Mouse (Mus musculus): ENCODE data around the gene Pik3ip1.

Pik3ip1 gene

DNA sequence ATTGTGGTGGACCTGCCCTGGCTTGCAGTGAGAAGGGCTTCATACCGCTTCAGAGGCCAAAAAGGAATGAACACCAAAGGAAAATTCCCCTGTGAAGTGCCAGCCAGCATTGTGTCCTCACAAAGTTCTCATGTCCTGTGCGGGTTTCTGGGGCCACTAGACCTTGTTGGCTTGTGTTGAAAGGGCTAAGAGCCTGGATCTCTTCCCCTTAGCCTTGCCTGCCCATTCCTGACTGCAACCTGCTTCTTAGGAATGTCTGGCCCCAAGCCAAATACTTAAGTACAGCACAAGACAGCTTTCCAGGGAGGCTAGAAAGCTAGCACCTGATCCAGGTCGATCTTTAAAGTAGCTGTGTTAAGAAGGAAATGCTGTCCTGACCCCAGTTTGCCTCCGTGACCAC lies 27.4 kb upstream of the Pik3ip1 start:
- no peak for DNase-seq (ENCODE audit: low spot score in 2 of 2)

GRCm38 (mm10) chr11:3305821-3306220 lies 24.4 kb upstream of the Pik3ip1 start:
- DNase-seq (ENCODE audit: low spot score in 2 of 2) = no peak

DNA sequence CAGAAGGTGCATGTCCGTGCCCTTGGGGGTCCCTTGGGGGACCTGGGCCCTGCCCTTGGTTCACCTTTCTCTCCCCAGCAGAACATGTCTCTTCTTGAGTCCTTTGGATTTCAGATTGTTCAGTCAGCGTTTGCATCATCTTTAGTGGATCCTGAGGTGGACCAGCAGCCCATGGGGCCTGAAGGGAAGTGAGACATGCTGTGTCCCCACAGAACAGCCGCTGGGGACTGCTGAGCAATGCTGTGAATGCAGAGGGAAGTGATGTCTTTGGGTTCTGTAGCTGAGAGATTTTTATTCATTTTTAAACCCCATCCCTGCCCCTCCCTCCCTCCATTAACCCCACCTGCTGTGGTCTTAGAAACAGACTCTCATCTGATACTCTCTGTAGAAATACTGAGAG lies 22.3 kb upstream of the Pik3ip1 start:
- DNase-seq (ENCODE audit: low spot score in 2 of 2) = no peak

DNA sequence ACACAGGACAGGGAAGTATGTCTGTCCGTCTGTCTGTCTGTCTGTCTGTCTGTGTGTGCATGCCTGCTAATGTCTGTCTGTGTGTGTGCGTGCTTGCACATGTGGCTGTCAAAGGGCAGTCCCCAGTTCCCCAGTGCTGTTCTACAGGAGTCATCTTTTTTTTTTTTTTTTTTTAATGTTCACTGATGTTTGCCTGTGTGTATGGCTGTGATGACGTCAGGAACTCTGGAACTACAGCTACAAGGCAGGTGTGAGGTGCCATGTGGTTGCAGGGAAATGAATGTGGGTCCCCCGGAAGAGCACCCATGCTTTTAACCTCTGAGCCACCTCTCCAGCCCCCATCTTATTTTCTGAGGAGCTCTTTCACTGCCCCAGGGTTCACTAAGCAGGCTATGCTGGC lies 20.3 kb upstream of the Pik3ip1 start:
- no peak for DNase-seq (ENCODE audit: low spot score in 2 of 2)

DNA sequence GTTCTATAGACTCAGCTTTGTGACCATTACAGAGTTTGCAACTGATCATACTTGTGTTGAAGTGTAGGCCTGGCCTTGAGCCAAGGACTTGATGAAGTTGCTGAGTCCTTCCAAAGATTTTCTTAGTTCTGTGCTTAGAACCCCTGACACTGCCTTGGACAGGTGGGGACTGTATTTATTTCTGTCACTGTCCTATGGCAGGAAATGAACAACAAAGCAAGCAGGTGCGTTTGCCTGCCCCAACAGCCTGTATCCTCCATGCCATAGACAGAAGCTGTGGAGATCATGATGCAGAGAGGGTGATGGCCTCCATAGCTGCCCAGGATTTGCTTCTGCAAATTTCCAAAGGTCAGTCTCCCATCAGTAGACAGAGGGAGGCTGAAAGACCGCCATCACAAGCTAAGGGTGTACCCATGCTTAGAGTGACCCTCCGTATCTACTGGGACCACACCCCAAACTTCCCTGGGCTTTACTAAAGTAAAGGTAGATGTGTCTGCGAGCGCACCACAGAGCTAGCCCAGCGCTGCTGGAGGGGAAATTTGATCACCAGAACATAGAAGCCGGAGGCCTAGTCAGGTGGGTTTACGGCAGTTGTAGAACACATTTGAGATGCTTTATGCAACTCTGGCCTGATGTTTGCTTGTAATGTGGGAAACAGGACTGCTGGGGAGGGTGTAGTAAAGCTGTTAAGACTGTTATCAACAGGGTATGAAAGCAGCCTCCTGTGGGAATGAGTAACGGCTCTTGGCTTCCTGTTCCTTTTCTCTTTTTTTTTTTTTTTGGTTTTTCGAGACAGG lies 19.2 kb upstream of the Pik3ip1 start:
- no peak for DNase-seq (ENCODE audit: low spot score in 2 of 2)

GRCm38 (mm10) chr11:3311586-3312347 lies 18.4 kb upstream of the Pik3ip1 start:
- no peak for DNase-seq (ENCODE audit: low spot score in 2 of 2)

GRCm38 (mm10) chr11:3313294-3313693 lies 16.9 kb upstream of the Pik3ip1 start:
- DNase-seq (ENCODE audit: low spot score in 2 of 2) = peak in 1 of 2 experiments; percentile 32

GRCm38 (mm10) chr11:3314148-3314547 lies 16.1 kb upstream of the Pik3ip1 start:
- peak in 1 of 2 experiments; percentile 33 for DNase-seq (ENCODE audit: low spot score in 2 of 2)

DNA sequence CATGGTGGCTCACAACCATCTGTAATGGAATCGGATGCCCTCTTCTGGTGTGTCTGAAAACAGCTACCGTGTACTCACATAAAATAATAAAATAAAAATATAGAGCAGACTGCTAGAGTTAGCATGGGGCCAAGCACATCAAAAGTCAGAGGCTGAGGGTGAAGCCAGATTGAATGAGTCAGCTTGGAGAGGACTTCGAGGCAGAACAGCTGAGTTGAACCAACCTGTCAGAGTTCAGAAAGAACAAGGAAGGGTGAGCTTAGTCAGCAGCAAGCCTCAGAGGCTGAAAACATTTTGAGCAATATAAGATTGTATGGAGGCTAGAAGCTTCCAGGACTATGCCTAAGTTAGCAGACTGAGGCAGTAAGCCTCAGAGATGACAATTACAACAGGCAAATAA lies 11.9 kb upstream of the Pik3ip1 start:
- DNase-seq (ENCODE audit: low spot score in 2 of 2) = no peak

DNA sequence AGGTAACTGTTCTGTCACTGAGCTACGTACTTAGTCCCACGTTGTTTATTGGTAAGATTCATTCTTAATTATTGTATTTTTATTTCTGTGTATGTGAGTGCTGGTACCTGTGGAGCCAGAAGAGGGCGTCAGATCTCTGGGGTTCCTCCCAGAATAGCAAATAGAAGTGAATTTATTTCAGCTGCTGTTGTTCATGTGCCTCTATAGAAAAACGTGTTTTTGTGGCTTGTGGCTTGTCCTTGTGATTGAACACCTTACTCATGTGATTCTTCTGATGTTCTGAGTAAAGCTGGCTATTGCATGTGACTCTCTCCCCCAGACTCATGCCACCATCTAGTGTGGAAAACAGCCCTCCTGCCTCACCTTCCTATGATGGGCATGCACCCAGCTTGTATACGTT lies 1.9 kb upstream of the Pik3ip1 start:
- DNase-seq (ENCODE audit: low spot score in 2 of 2) = no peak

DNA sequence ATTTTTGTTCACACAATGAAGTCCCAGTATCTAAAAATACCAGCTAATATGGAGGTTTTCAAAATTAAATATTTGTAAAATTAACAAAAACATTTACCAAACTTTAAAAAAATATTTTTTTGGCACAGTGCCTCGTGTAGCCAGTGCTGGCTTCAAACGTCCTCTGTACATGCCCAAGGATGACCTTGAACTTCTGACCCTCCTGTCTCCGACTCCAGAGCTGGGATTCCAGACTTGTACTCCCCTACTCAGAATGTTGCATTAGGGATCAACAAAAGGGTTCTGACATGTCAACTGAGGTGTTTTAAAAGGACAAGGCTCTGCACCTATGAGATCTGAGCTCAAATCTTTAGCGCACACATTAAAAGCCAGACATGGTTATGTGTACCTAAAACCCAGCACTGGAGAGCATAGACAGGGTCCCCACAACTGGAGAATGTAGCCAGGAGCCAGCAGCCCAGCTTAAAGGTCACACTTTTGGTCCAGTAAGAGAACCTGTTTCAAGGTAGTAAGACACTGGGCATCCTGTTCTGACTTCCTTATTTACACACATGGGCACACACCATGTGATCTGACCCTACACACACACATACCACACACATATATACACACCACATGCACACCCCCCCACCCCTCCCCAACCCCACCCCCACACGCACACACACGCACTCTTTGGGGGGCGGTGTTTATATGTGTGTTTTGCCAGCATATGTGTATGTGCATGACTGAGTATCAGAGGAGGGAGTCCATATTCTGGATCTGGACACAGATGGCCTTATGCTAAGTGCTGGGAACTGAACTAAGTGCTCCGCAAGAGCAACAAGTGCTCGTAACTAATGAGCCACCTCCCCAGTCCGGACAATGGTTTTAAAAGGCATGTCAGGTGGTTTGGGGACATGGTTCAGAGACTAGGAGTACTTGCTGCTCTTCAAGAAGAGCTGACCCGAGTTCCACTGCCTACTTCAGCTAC lies 1.1 kb upstream of the Pik3ip1 start:
- DNase-seq (ENCODE audit: low spot score in 2 of 2) = no peak

DNA sequence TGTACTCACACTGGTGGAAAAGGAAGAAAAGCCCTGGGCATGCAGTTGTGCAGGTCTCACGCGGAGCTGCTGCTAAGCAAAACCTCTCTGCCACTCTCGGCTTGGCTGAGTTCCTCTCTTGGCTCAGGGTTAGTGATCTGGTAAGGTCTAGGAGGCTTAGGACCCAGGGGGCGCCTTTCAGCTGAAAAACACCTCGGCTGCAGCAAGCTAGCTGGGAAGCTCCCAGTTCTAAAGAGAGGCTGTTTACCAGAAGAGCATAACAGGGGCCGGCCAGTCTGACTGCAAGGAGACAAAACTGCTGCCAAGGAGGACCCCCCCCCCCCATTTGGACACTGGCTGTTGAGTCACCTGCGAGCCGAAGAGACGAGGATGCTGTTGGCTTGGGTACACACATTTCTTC lies 365 bp downstream of the Pik3ip1 start:
- peak; percentile 78 to 88 for DNase-seq (ENCODE audit: low spot score in 2 of 2)

- no peak for DNase-seq (ENCODE audit: low spot score in 2 of 2)
These were observed 970 bp downstream of the Pik3ip1 start for GRCm38 (mm10) chr11:3330991-3331750.

- peak; percentile 86 to 94 for DNase-seq (ENCODE audit: low spot score in 2 of 2)
These were observed 1.8 kb downstream of the Pik3ip1 start for GRCm38 (mm10) chr11:3331756-3332642.

DNA sequence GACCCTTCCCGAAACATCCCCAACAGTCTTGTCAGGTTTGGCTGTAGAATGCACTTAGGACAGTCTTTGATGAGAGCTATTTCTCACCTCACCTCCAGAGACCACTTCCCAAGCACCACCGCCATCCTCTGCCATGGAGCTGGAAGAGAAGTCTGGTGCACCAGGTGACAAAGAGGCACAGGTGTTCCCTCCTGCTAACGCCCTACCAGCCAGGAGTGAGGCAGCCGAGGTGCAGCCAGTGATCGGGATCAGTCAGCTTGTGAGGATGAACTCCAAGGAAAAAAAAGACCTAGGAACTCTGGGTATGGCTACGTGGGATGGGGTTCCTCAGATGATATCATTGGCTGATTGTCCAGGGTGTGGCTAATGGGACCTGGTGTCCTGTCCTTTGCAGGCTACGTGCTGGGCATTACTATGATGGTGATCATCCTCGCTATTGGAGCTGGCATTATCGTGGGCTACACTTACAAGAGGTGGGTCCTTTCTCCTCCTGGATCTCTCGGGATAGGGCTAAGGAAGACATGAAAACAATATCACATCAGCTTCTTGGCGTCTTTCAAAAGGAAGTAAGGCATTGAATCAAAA lies 3.0 kb downstream of the Pik3ip1 start:
- DNase-seq (ENCODE audit: low spot score in 2 of 2) = no peak

DNA sequence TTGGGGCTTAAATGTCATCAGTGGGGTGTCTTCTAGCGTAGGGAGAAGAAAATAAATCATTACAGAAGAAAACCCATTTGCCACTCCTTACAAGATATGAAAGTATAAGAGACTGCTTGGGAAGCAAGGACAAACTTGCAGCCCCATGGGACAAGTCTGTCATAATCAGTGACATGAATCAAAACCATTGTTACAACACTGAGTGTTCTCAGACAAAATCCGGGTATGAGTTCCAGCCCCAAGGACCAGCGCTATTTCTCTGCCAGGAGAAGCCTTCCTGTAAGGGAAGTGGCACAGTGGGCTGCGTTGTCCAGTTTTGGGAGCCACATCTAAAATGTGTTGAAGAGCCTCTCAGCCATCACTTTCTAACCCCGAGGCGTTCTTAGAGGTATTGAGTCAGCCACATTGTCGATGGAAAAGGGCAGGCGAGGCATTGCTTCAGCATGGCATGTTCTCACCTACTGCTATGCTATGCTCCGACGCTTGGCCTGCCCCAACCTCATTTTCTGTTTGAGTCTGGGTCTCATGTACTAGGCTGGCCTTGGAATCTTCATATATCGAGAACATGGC lies 4.0 kb downstream of the Pik3ip1 start:
- no peak for DNase-seq (ENCODE audit: low spot score in 2 of 2)

DNA sequence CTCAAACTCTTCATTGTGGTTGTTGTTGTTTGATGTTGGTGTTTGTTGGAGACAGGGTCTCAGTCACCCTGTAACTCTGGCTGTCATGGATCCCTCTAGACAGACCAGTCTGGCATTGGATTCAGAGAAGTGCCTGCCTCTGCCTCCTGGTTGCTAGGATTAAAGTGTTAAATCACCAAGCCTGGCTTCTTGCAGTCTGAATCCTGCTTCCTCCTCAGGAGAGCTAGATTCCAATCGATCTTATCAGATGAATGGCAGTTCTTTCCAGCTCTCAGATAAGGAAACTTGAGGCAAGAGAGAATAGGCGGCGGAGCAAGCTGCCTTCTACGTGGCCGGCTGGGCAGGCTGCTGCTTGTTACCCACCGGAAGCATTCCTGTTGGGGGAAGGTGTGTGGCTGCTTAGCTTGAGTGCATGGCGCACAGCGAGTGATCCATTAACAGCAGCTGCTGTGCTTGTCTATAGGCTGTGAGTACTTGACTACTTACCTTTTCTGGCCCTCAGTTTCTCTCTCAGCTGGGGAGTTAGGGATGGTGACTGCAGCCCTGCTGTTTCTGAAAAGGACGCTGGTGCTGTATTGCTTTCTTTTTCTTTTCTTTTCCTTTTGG lies 4.6 kb downstream of the Pik3ip1 start:
- DNase-seq (ENCODE audit: low spot score in 2 of 2) = peak in 1 of 2 experiments; percentile 58

DNA sequence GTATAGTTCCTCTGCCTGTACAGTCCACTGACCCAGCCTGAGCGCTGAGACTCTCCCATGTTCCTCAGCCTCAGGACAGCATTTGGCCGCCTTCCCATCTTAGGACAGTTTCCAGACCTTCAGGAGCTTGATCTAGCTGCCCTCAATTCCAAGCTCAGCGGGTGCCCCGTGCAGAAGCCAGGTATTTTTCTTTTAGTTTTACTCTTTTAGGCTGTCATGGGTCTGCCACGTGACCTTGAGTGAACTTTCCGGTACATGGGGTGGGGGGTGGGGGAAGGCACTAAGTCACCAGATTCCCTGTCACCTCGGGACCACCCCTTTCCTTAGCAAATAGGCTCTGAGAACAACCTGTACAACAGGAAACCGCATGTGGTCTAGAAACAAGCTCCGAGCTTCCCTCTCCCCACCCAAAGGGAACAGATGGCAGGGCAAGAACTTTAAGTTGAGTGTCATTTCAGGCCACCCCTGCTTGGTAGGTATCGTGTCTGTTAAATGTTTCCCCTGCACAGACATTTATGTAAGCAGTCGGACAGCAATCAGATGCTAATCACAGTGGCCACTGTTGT lies 5.5 kb downstream of the Pik3ip1 start:
- DNase-seq (ENCODE audit: low spot score in 2 of 2) = no peak

GRCm38 (mm10) chr11:3336602-3337001 lies 6.4 kb downstream of the Pik3ip1 start:
- DNase-seq (ENCODE audit: low spot score in 2 of 2) = no peak

Data from urinary bladder, postnatal 36 days (tissue).